Comparison of ENCODE assay signal across 8 mouse cellular contexts in the genomic region with DNA sequence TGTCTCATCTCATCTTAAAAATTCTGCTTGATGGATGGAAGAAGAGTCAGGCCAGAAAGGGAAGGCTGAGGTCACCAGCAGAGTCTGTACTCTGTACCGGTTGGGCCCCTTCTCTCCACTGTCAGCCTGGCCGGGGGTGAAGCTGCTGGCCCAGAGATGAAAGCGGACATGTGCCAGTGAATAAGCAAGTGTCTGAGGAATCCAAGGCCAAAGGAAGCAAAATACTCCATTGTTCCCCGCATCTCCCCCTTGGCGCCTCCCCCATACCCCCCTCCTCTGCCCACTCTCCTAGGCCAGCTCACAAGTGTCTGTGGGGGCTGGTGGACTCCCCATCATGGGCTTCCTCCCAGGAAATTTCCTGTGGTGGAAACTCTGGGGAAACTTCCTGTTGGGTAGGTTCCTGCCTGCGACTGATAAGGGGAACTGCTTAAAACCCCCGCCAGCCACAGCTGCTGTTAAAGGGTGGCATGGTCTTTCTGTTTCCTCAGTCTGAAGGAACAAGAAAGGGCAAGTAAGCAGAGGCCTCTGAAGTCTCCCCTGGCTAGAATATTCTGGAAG.
A peak's percentile ranks its signal among the peaks of the same experiment; 100 is the strongest.
DNase-seq lines count a peak whose midpoint lies in the region; ATAC-seq and TF ChIP-seq lines count a peak whose summit lies in the region.

No protein-coding gene starts in this region.

- H3K9me3 ChIP-seq in forebrain, postnatal 0 days (ENCODE audit: low read length), result no peaks in the 10 kb centered on the region
- no peaks in the 10 kb centered on the region for H3K9me3 ChIP-seq in intestine, embryonic 14.5 days (ENCODE audit: control insufficient read depth, low read length)
- no peaks in the 10 kb centered on the region for H3K9me3 ChIP-seq in liver, postnatal 0 days (ENCODE audit: low read length)
- H3K9me3 ChIP-seq in neural tube, embryonic 15.5 days (replicated peaks), result no peaks in the 10 kb centered on the region

- no peak for TF ChIP-seq CTCF in forebrain, postnatal 0 days (IDR thresholded peaks at IDR 0.05; ENCODE audit: low read depth)
- TF ChIP-seq CTCF in liver, postnatal 0 days (IDR thresholded peaks at IDR 0.05; ENCODE audit: low read depth), result no peak

- no peaks in the 10 kb centered on the region for H3K27me3 ChIP-seq in forebrain, postnatal 0 days (ENCODE audit: insufficient read depth, low read length)
- H3K27me3 ChIP-seq in intestine, embryonic 14.5 days (replicated peaks; ENCODE audit: control insufficient read depth, insufficient read depth, low read length), result no peaks in the 10 kb centered on the region
- no peaks in the 10 kb centered on the region for H3K27me3 ChIP-seq in liver, postnatal 0 days (ENCODE audit: insufficient read depth, low read length)
- no peaks in the 10 kb centered on the region for H3K27me3 ChIP-seq in neural tube, embryonic 15.5 days (replicated peaks)

- peak; percentile 81 for TF ChIP-seq EP300 in liver, postnatal 0 days (IDR thresholded peaks at IDR 0.05; ENCODE audit: low read depth)

- H3K36me3 ChIP-seq in forebrain, postnatal 0 days (ENCODE audit: insufficient read depth), result no peaks in the 10 kb centered on the region
- no peaks in the 10 kb centered on the region for H3K36me3 ChIP-seq in intestine, embryonic 14.5 days (ENCODE audit: control insufficient read depth, insufficient read depth, low read length)
- no peaks in the 10 kb centered on the region for H3K36me3 ChIP-seq in liver, postnatal 0 days (replicated peaks; ENCODE audit: insufficient read depth, low read length)
- H3K36me3 ChIP-seq in neural tube, embryonic 15.5 days, result no peaks in the 10 kb centered on the region

- 35% methylated on average over 7 of the region's 7 CpGs for WGBS in forebrain, postnatal 0 days
- WGBS in intestine, embryonic 14.5 days, result 40% methylated on average over 7 of the region's 7 CpGs
- WGBS in liver, postnatal 0 days (ENCODE audit: insufficient replicate concordance), result 22% methylated on average over 7 of the region's 7 CpGs
- 38% methylated on average over 7 of the region's 7 CpGs for WGBS in neural tube, embryonic 15.5 days

- H3K27ac ChIP-seq in forebrain, postnatal 0 days (ENCODE audit: low read depth, low read length), result no peak overlapping the region
- H3K27ac ChIP-seq in intestine, embryonic 14.5 days (ENCODE audit: low read depth), result peak overlapping the region; percentile 62; the same call in 1 of the 2 replicates
- H3K27ac ChIP-seq in liver, postnatal 0 days (ENCODE audit: low read depth), result peak overlapping the region; percentile 77
- H3K27ac ChIP-seq in neural tube, embryonic 15.5 days (replicated peaks), result peak overlapping the region; percentile 46

- no peak overlapping the region for H3K9ac ChIP-seq in forebrain, postnatal 0 days
- no peak overlapping the region for H3K9ac ChIP-seq in intestine, embryonic 14.5 days (ENCODE audit: low read length)
- no peak overlapping the region for H3K9ac ChIP-seq in liver, postnatal 0 days (replicated peaks)
- no peak overlapping the region for H3K9ac ChIP-seq in neural tube, embryonic 15.5 days (replicated peaks)

- peak; percentile 74 for ATAC-seq in CD4-positive, CD25-positive, alpha-beta regulatory T cell, adult 4 months
- peak; percentile 63 for ATAC-seq in forebrain, postnatal 0 days
- ATAC-seq in intestine, embryonic 14.5 days (replicated peaks; ENCODE audit: low FRiP score, low TSS enrichment, low read depth), result peak; percentile 44
- ATAC-seq in liver, postnatal 0 days, result peak; percentile 71
- ATAC-seq in neural tube, embryonic 15.5 days (ENCODE audit: low FRiP score), result no peak

- DNase-seq in adrenal gland, adult 8-10 months, result peak; percentile 75
- no peak for DNase-seq in forebrain, postnatal 0 days
- no peak for DNase-seq in intestine, embryonic 14.5 days (ENCODE audit: low spot score)
- peak; percentile 56 for DNase-seq in liver, postnatal 0 days
- DNase-seq in yolk sac, embryonic 10.5 days (ENCODE audit: low spot score), result peak; percentile 24
- no peak for DNase-seq in layer of hippocampus, adult 8-10 months (ENCODE audit: low spot score in 2 of 2)

- H3K4me1 ChIP-seq in forebrain, postnatal 0 days (ENCODE audit: insufficient read depth), result 0 out of 2 replicates have a peak, but pooled peaks cover 13% of the 10 kb centered on the region
- H3K4me1 ChIP-seq in intestine, embryonic 14.5 days (replicated peaks; ENCODE audit: control insufficient read depth, insufficient read depth, low read length), result peaks cover 20% of the 10 kb centered on the region
- peaks cover 32% of the 10 kb centered on the region for H3K4me1 ChIP-seq in liver, postnatal 0 days (ENCODE audit: insufficient read depth)
- peaks cover 39% of the 10 kb centered on the region for H3K4me1 ChIP-seq in neural tube, embryonic 15.5 days

- no peak overlapping the region for H3K4me3 ChIP-seq in forebrain, postnatal 0 days (ENCODE audit: low read depth, low read length)
- no peak overlapping the region for H3K4me3 ChIP-seq in intestine, embryonic 14.5 days (ENCODE audit: low read depth, low read length)
- no peak overlapping the region for H3K4me3 ChIP-seq in liver, postnatal 0 days (ENCODE audit: low read depth, low read length)
- H3K4me3 ChIP-seq in neural tube, embryonic 15.5 days (replicated peaks), result no peak overlapping the region

- H3K4me2 ChIP-seq in forebrain, postnatal 0 days (ENCODE audit: low read depth), result no peak overlapping the region
- H3K4me2 ChIP-seq in intestine, embryonic 14.5 days (ENCODE audit: low read length), result no peak overlapping the region
- peak overlapping the region; percentile 35; the same call in 1 of the 2 replicates for H3K4me2 ChIP-seq in liver, postnatal 0 days (ENCODE audit: low read depth, low read length)
- H3K4me2 ChIP-seq in neural tube, embryonic 15.5 days, result no peak overlapping the region

Comparison
In these comparisons a context has a peak if more than half of its experiments do, and no peak if none do; other contexts are left out.
1. DNase-seq: peak in adrenal gland, adult 8-10 months (single experiment), liver, postnatal 0 days (single experiment) and yolk sac, embryonic 10.5 days (single experiment); none in forebrain, postnatal 0 days (single experiment), intestine, embryonic 14.5 days (single experiment) and layer of hippocampus, adult 8-10 months (0 of 2).